Mouse (Mus musculus): ENCODE measurements at regions not wholly inside any gene's neighbourhood (a gene's known extent, or its start where the extent isn't known, plus 50 kb on each side); places are given as distances from the start of the nearest gene placed in this dataset.
A peak's percentile ranks its signal among the peaks of the same experiment; 100 is the strongest.

DNA sequence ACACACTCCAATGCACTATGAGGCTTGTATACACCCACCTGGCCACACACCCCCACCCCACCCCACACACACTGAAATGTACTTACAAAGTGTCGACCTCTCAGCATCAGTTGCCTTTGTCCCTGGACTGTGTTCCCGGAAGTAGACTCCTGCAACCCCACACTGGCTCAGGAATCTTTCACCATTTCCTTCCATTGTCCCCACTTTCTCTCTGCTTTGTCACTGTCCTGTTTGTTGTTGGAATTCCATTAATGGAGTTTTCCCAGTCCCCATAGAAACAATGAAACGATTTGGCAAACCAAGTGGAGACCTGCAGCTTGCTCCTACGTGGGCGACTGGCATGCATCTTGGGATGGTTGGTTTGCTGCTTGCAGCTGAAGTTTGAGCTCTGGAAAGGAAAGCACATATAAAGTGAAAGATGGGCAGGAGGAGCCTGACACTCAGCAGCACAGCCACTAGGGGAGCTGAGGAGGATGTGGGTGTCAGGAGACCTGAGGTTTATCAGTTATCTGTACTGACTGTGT lies 65.2 kb upstream of the Jun start:
- 54% methylated on average over 5 of the region's 5 CpGs for WGBS
- Histone ChIP-seq H3K9ac (ENCODE audit: low read length) (no peak overlapping the region), H3K4me1 (replicated peaks; ENCODE audit: control insufficient read depth, insufficient read depth) (no peaks in the 10 kb centered on the region), H3K36me3 (ENCODE audit: control insufficient read depth, insufficient read depth, low read length) (no peaks in the 10 kb centered on the region), H3K27me3 (ENCODE audit: control insufficient read depth, insufficient read depth, low read length) (no peaks in the 10 kb centered on the region), H3K9me3 (ENCODE audit: control insufficient read depth, low read length) (no peaks in the 10 kb centered on the region), H3K27ac (replicated peaks) (no peak overlapping the region), H3K4me2 (replicated peaks; ENCODE audit: low read depth) (no peak overlapping the region), H3K4me3 (ENCODE audit: low read depth, low read length) (no peak overlapping the region)
- 0 out of 2 replicates have a peak, but pooled peaks have one; percentile 54 for ATAC-seq (ENCODE audit: low FRiP score, low TSS enrichment)
- no peak for DNase-seq (ENCODE audit: low spot score)
- TF ChIP-seq EP300 (optimal IDR thresholded peaks at IDR 0.05) = no peak
- peak; percentile 61 for TF ChIP-seq CTCF (IDR thresholded peaks at IDR 0.05; ENCODE audit: low read depth)

DNA sequence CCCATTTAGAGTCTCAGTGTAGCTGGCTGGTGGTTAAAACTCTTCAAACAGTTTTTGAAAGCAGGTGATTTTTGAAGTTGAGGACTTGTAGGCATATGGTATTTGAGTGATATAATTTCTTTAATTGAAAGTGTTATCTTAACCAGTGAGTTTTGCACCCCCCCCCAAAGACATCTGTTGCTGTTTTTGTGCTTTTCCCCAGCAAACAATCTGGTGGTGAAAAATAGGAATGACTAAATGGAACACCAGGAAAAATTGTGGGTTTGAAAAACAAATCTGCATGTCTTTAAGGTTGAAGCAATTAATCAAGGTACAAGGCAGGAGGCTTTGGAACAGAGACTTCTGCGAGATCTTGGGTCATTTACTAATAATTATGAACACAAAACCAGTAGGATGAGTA lies 68.9 kb upstream of the Jun start:
- no peak overlapping the region for H3K4me2 ChIP-seq (replicated peaks; ENCODE audit: low read depth)
- H3K27ac ChIP-seq (replicated peaks) = no peak overlapping the region
- H3K36me3 ChIP-seq (ENCODE audit: control insufficient read depth, insufficient read depth, low read length) = no peaks in the 10 kb centered on the region
- H3K27me3 ChIP-seq (ENCODE audit: control insufficient read depth, insufficient read depth, low read length) = no peaks in the 10 kb centered on the region
- no peak overlapping the region for H3K4me3 ChIP-seq (ENCODE audit: low read depth, low read length)
- DNase-seq (ENCODE audit: low spot score) = no peak
- no peak overlapping the region for H3K9ac ChIP-seq (ENCODE audit: low read length)
- ATAC-seq (ENCODE audit: low FRiP score, low TSS enrichment) = no peak
- no peak for TF ChIP-seq CTCF (IDR thresholded peaks at IDR 0.05; ENCODE audit: low read depth)
- TF ChIP-seq EP300 (optimal IDR thresholded peaks at IDR 0.05) = no peak
- WGBS = 84% methylated on average over 1 of the region's 1 CpGs
- H3K9me3 ChIP-seq (ENCODE audit: control insufficient read depth, low read length) = no peaks in the 10 kb centered on the region
- no peaks in the 10 kb centered on the region for H3K4me1 ChIP-seq (replicated peaks; ENCODE audit: control insufficient read depth, insufficient read depth)

DNA sequence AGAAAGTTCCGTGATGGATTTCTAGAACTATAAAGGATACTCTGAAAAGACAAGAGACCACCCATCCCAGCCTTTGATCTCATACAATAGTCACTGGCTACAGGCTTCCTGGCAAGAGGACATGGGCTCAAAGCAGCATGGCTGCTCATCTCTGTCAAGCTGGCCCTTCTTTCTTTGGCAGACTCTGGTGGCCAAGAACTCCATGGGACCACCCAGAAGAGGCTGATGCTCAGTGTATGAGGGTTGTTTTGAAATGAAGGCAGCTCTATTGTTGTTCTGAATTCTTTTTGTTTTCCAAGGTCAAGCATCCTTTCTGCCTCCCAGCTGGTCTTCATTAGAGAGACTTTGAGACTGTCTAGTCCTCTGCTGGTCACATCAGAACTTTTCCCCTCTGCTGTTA lies 73.3 kb upstream of the Jun start:
- H3K36me3 ChIP-seq (ENCODE audit: control insufficient read depth, insufficient read depth, low read length) = no peaks in the 10 kb centered on the region
- H3K4me1 ChIP-seq (replicated peaks; ENCODE audit: control insufficient read depth, insufficient read depth) = no peaks in the 10 kb centered on the region
- ATAC-seq (ENCODE audit: low FRiP score, low TSS enrichment) = no peak
- H3K4me3 ChIP-seq (ENCODE audit: low read depth, low read length) = no peak overlapping the region
- H3K9ac ChIP-seq (ENCODE audit: low read length) = no peak overlapping the region
- no peaks in the 10 kb centered on the region for H3K27me3 ChIP-seq (ENCODE audit: control insufficient read depth, insufficient read depth, low read length)
- no peak overlapping the region for H3K27ac ChIP-seq (replicated peaks)
- no peaks in the 10 kb centered on the region for H3K9me3 ChIP-seq (ENCODE audit: control insufficient read depth, low read length)
- no peak for TF ChIP-seq CTCF (IDR thresholded peaks at IDR 0.05; ENCODE audit: low read depth)
- 69% methylated on average over 1 of the region's 1 CpGs for WGBS
- H3K4me2 ChIP-seq (replicated peaks; ENCODE audit: low read depth) = no peak overlapping the region
- DNase-seq (ENCODE audit: low spot score) = no peak

DNA sequence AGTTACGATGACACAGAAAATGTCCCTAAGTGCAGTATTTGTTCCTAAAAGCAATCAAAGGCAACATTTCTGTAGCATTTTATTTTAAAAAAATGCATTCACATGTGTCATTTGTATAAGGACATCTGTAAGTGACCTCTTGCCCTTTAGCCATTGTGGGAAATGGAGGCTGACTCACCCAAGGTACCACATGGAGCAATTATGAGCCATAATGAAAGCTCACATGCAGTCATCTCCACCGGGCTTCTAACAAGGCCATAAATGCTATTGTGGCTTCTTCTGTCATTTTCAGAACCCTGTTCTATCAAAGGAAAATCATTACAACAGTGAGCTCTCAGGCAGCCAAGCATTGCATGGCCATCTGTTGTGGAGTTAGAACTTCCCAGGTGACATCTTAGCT lies 75.9 kb upstream of the Jun start:
- H3K27ac ChIP-seq (replicated peaks) = no peak overlapping the region
- no peak overlapping the region for H3K9ac ChIP-seq (ENCODE audit: low read length)
- WGBS = 89% methylated on average over 2 of the region's 2 CpGs
- TF ChIP-seq EP300 (optimal IDR thresholded peaks at IDR 0.05) = no peak
- TF ChIP-seq CTCF (IDR thresholded peaks at IDR 0.05; ENCODE audit: low read depth) = no peak
- H3K4me3 ChIP-seq (ENCODE audit: low read depth, low read length) = no peak overlapping the region
- no peaks in the 10 kb centered on the region for H3K9me3 ChIP-seq (ENCODE audit: control insufficient read depth, low read length)
- DNase-seq (ENCODE audit: low spot score) (no peak), ATAC-seq (ENCODE audit: low FRiP score, low TSS enrichment) (no peak)
- H3K4me1 ChIP-seq (replicated peaks; ENCODE audit: control insufficient read depth, insufficient read depth) = no peaks in the 10 kb centered on the region
- no peaks in the 10 kb centered on the region for H3K36me3 ChIP-seq (ENCODE audit: control insufficient read depth, insufficient read depth, low read length)
- H3K4me2 ChIP-seq (replicated peaks; ENCODE audit: low read depth) = no peak overlapping the region
- H3K27me3 ChIP-seq (ENCODE audit: control insufficient read depth, insufficient read depth, low read length) = no peaks in the 10 kb centered on the region

DNA sequence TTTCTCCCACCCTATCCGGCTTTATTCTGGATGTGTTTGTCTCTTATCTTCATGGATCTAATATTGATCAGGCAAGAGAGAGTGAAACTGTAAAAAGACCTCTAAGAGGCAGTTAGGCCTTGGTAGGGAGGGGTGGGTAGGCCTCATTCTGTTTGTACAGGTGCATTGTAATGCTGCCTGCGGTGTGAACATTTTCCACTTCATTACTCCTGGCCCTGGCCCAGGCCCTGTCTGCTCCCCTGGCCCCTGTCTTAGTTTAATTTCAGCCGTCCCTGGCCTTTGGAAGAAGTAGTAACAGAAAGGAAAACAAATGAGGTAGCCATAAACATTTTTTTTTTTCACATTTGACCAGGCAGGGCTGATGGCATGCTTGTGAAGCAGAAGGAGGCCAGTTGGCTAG lies 81.8 kb upstream of the Jun start:
- no peak for ATAC-seq (ENCODE audit: low FRiP score, low TSS enrichment)
- TF ChIP-seq CTCF (IDR thresholded peaks at IDR 0.05; ENCODE audit: low read depth) (no peak), EP300 (optimal IDR thresholded peaks at IDR 0.05) (no peak)
- Histone ChIP-seq H3K4me1 (replicated peaks; ENCODE audit: control insufficient read depth, insufficient read depth) (no peaks in the 10 kb centered on the region), H3K4me2 (replicated peaks; ENCODE audit: low read depth) (no peak overlapping the region), H3K36me3 (ENCODE audit: control insufficient read depth, insufficient read depth, low read length) (no peaks in the 10 kb centered on the region), H3K9me3 (ENCODE audit: control insufficient read depth, low read length) (no peaks in the 10 kb centered on the region), H3K27ac (replicated peaks) (no peak overlapping the region), H3K4me3 (ENCODE audit: low read depth, low read length) (no peak overlapping the region), H3K9ac (ENCODE audit: low read length) (no peak overlapping the region), H3K27me3 (ENCODE audit: control insufficient read depth, insufficient read depth, low read length) (no peaks in the 10 kb centered on the region)
- 21% methylated on average over 3 of the region's 3 CpGs for WGBS
- peak; percentile 53 for DNase-seq (ENCODE audit: low spot score)

DNA sequence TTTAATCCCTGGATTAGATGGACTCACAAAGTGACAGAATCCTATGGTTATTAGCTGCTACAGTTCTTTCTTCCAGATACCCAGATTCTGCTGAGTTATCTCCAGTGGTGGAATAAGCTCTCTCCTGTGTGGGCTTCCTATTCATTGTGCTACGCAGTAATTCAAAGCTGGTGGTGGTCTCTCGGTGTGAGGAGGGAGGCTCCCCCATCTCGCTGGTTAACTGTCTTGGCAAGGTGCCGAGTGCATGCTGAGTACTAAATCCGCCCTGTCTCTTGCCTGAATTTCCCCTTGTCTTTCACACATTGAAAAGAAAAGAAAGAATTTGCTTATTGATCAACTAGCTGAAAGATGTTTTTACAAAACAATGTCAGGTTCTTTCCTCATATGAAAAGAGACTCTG lies 82.6 kb upstream of the Jun start:
- Histone ChIP-seq H3K4me3 (ENCODE audit: low read depth, low read length) (no peak overlapping the region), H3K9ac (ENCODE audit: low read length) (no peak overlapping the region), H3K9me3 (ENCODE audit: control insufficient read depth, low read length) (no peaks in the 10 kb centered on the region), H3K4me2 (replicated peaks; ENCODE audit: low read depth) (no peak overlapping the region), H3K27ac (replicated peaks) (no peak overlapping the region), H3K4me1 (replicated peaks; ENCODE audit: control insufficient read depth, insufficient read depth) (no peaks in the 10 kb centered on the region), H3K27me3 (ENCODE audit: control insufficient read depth, insufficient read depth, low read length) (no peaks in the 10 kb centered on the region), H3K36me3 (ENCODE audit: control insufficient read depth, insufficient read depth, low read length) (no peaks in the 10 kb centered on the region)
- 44% methylated on average over 5 of the region's 5 CpGs for WGBS
- ATAC-seq (ENCODE audit: low FRiP score, low TSS enrichment) = no peak
- TF ChIP-seq CTCF (IDR thresholded peaks at IDR 0.05; ENCODE audit: low read depth) = no peak
- DNase-seq (ENCODE audit: low spot score) = no peak
